Mouse (Mus musculus) adrenal gland, postnatal 36 days (tissue): ENCODE results near the gene Camsap1. TPM values are rescaled to one million over a fixed set of nuclear protein-coding genes. Genes with fewer than 3 reads are reported as not detected.

ENCODE experiments used
- DNase-seq, 2 experiments: peaks; one replicate each; pipeline ENCODE4 v3.0.0; 2021; ENCODE audit warnings: mixed read lengths in 1 of 2
- total RNA-seq, 2 experiments: library from RNA; stranded (reverse); gene quantifications; 2 replicates each; pipeline ENCODE4 v1.2.3; 2021

Camsap1 gene
- total RNA-seq, 2 experiments from 2014 or later = 38.3 to 49.3 TPM

- DNase-seq = no peak
Observed at GRCm38 (mm10) chr2:25884756-25885155, 98.3 kb downstream of the Camsap1 start.

DNA sequence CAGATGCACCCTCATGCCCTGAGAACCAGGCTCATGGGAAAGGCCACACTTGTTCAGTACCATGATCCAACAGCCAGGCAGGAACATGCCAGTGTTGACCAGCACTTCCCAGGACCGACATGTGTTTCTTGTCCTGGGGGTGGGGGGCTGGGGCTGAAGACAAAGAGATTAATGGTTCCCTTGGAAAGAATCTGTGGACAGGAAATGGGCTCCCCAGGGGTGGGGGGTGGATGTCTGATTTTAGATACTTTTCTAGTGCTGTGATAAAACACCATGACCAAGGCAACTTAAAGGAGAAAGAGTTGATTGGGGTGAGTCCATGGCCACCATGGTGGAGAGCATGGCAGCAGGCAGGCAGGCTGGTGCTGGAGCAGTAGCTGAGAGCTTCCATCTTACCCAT is 100.8 kb downstream of the Camsap1 start:
- DNase-seq = no peak

DNA sequence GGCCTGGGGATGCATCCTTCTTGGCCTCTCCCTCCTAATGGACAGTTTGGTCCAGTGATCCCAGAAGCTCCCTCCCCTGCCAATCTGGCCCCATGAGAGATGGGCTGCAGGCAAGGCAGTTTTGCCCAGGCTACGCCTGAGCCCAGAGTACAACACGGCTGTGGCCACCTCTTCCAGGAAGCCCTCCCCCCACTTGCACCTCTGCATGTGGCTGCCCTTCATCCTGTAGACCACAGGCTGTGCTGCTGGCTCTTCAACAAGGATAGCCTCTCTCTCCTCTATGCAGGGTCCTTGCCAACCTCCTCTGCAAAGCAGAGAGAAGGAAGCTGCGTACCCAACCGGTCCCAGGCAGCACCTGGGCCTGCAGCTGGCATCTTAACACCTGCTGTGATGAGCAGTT is 104.0 kb downstream of the Camsap1 start:
- DNase-seq = no peak

- no peak for DNase-seq
Observed at GRCm38 (mm10) chr2:25878516-25878915, 104.6 kb downstream of the Camsap1 start.

GRCm38 (mm10) chr2:25877736-25878268 is 105.3 kb downstream of the Camsap1 start:
- peak; percentile 22 to 26 for DNase-seq

DNA sequence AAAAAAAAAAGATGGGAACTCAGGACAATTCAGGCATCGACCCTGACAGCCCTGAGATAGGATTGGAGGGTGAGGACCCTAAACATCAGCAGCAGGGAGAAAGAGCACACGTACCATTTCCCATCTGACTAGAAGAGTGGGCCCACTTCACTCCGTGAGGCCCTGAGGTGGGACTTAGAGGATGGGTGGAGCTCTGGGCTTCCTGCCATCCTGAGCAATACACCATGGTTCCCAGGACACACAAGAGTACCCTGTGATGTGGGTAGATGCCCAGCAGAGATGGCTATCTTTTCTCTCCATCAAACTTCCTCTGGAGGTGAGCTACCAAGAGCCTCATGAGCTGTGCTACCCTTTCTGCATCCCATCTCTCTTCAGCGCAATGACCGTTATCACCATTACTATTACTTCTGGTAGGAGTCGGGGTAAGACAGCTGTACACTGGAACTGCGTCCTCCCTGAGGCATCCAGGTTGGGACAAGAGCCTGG is 105.8 kb downstream of the Camsap1 start:
- no peak for DNase-seq

Other genes with a start within 250 kb of the Camsap1 start
- gene Obp2b, start 246.3 kb downstream of the Camsap1 start, total RNA-seq = not detected
- not detected for gene Lcn3, start 217.7 kb downstream of the Camsap1 start, total RNA-seq
- not detected for gene Lcn11, start 206.3 kb downstream of the Camsap1 start, total RNA-seq
- gene Gm13539, start 201.0 kb downstream of the Camsap1 start, total RNA-seq = not detected
- gene Glt6d1, start 167.4 kb downstream of the Camsap1 start, total RNA-seq = not detected
- not detected for gene Lcn9, start 160.1 kb downstream of the Camsap1 start, total RNA-seq
- gene Sohlh1, start 136.0 kb downstream of the Camsap1 start, total RNA-seq = not detected
- 1 to 10 TPM; 2.3 to 2.6 TPM for gene Kcnt1, start 119.5 kb downstream of the Camsap1 start, total RNA-seq
- gene Ubac1, start 38.5 kb upstream of the Camsap1 start, total RNA-seq = 10 to 100 TPM; 38.1 to 38.8 TPM
- gene Nacc2, start 139.9 kb upstream of the Camsap1 start, total RNA-seq = 10 to 100 TPM; 33.3 to 40.1 TPM
- gene Lhx3, start 225.0 kb upstream of the Camsap1 start, total RNA-seq = under 1 TPM in 1 of 2 experiments, not detected in 1; 0.69 TPM